Mouse (Mus musculus): ENCODE measurements around the gene Pde1a. TPM values are rescaled to one million over a fixed set of nuclear protein-coding genes. Genes with fewer than 3 reads are reported as not detected.
"Not testable (repeated sequence)": the region's sequence is repeated elsewhere in the genome, so short reads cannot be mapped to it uniquely, and the experiment has no call there.

Gene Pde1a
- polyA plus RNA-seq, 1 experiment = 2.1 TPM

DNA sequence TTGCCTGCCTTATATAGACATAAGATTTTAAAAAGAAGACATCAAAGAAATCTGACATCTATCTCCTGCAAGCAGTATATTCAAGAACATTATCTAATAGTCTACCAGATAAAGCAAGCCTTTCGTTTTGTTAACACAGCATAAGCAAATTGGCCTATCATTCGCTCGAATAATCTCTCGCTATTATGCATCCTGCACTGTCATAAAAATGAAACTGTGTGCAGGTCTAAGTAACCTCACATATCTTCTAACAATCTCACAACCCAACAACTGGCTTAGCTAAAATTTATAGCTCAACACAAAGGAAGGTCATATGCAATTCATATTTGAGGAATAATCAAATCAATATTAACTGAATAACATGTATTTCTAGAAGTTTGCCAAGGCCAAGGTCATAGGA, 246.0 kb downstream of the Pde1a start:
- Histone ChIP-seq H3K4me3 (ENCODE audit: low read depth, low read length) (no peak overlapping the region), H3K4me1 (ENCODE audit: control insufficient read depth, insufficient read depth, insufficient read length, low read length) (no peaks in the 10 kb centered on the region), H3K27ac (ENCODE audit: insufficient read depth, low read depth, low read length) (no peak overlapping the region), H3K27me3 (ENCODE audit: control insufficient read depth, insufficient read depth, low read length) (no peaks in the 10 kb centered on the region), H3K36me3 (ENCODE audit: control insufficient read depth, insufficient read depth, low read length) (no peaks in the 10 kb centered on the region)
- 54% methylated on average over 4 of the region's 4 CpGs for WGBS
- no peak for TF ChIP-seq POLR2A (IDR thresholded peaks at IDR 0.05; ENCODE audit: low read depth, low read length)
- no peak for TF ChIP-seq CTCF (IDR thresholded peaks at IDR 0.05; ENCODE audit: extremely low read depth, insufficient read length, insufficient replicate concordance, low read depth, low read length)

DNA sequence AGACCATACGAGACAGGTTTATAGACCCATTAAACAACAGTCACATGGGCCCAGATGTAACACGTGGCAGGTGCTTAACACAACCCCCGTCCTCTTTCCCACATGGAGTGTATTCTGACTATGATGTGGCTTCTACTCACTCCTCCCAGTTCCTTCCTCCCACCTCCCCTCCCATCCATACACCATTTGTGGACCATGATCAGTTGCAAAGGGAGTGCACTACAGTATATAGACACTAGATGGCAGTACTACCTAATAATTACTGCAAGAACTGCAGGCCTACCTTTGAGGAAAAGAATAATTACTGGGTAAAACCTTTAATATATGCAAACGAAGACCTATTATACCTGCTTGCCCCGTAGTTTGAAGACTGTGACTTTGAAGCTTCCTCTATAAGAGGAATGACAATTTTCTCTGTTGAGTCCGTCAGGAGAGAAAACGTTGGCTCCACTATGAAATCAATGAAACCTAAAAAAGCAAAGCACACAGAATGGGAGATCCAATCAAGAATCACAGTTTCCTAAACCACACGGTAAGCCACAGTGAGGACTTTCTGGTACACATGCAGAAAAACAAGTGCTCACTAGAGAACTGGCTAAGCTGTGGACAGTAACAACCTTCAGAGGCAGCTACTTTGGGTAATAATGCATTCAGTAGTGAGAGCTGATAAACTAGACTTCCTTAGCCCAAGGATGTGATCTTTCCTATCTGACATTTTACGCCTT, 263.8 kb downstream of the Pde1a start:
- Histone ChIP-seq H3K4me1 (ENCODE audit: control insufficient read depth, insufficient read depth, insufficient read length, low read length) (no peaks in the 10 kb centered on the region), H3K4me3 (ENCODE audit: low read depth, low read length) (no peak overlapping the region), H3K36me3 (ENCODE audit: control insufficient read depth, insufficient read depth, low read length) (no peaks in the 10 kb centered on the region), H3K27me3 (ENCODE audit: control insufficient read depth, insufficient read depth, low read length) (no peaks in the 10 kb centered on the region), H3K27ac (ENCODE audit: insufficient read depth, low read depth, low read length) (no peak overlapping the region)
- WGBS = 36% methylated on average over 9 of the region's 9 CpGs
- TF ChIP-seq POLR2A (IDR thresholded peaks at IDR 0.05; ENCODE audit: low read depth, low read length) (no peak), CTCF (IDR thresholded peaks at IDR 0.05; ENCODE audit: extremely low read depth, insufficient read length, insufficient replicate concordance, low read depth, low read length) (peak; percentile 42; the same call in 1 of the 2 replicates)

DNA sequence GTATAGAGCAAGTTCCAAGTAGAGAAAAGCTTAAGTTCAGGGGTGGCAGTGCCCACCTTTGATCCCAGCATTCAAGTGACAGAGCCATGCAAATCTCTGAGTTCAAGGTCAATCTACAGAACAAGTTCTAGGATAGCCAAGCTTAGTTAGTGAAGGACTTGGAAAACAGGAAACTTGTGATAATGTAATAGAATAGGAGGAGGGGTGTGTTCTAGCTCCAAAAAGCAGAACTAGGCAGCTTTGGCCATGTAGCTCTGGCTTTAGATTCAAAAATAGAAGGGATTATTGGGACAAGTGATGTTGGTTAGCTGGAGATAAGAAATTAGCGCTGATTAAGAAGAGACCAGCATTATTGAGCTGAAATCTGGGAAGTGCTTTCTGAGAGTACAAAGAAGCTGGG, 272.4 kb downstream of the Pde1a start:
- no peaks in the 10 kb centered on the region for H3K36me3 ChIP-seq (ENCODE audit: control insufficient read depth, insufficient read depth, low read length)
- no peaks in the 10 kb centered on the region for H3K4me1 ChIP-seq (ENCODE audit: control insufficient read depth, insufficient read depth, insufficient read length, low read length)
- no peak overlapping the region for H3K27ac ChIP-seq (ENCODE audit: insufficient read depth, low read depth, low read length)
- TF ChIP-seq POLR2A (IDR thresholded peaks at IDR 0.05; ENCODE audit: low read depth, low read length) (no peak), CTCF (IDR thresholded peaks at IDR 0.05; ENCODE audit: extremely low read depth, insufficient read length, insufficient replicate concordance, low read depth, low read length) (no peak)
- no peaks in the 10 kb centered on the region for H3K27me3 ChIP-seq (ENCODE audit: control insufficient read depth, insufficient read depth, low read length)
- no peak overlapping the region for H3K4me3 ChIP-seq (ENCODE audit: low read depth, low read length)
- WGBS = 94% methylated on average over 1 of the region's 1 CpGs

DNA sequence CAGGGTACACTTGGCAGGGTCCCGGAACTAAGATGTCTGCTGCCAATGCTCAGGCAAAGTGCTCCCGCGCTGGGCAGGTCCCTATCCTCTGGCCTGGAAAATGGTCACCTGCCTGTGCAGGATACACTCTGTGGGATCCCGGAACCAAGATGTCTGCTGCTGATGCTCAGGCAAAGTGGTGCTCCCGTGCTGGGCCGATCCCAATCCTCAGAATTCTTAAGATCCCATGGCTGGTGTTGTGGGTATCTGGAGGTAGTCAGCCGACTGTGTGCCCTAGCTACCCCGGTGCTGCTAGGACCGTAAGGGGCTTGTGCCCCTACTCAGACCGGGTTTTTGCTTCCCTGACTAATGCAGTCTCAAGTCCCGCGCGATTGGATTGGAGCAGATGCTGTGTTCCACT, 281.9 kb downstream of the Pde1a start:
- H3K4me1 ChIP-seq (ENCODE audit: control insufficient read depth, insufficient read depth, insufficient read length, low read length); H3K36me3 ChIP-seq (ENCODE audit: control insufficient read depth, insufficient read depth, low read length); H3K4me3 ChIP-seq (ENCODE audit: low read depth, low read length); H3K27ac ChIP-seq (ENCODE audit: insufficient read depth, low read depth, low read length); H3K27me3 ChIP-seq (ENCODE audit: control insufficient read depth, insufficient read depth, low read length): not testable (repeated sequence)
- WGBS = 88% methylated on average over 13 of the region's 13 CpGs

DNA sequence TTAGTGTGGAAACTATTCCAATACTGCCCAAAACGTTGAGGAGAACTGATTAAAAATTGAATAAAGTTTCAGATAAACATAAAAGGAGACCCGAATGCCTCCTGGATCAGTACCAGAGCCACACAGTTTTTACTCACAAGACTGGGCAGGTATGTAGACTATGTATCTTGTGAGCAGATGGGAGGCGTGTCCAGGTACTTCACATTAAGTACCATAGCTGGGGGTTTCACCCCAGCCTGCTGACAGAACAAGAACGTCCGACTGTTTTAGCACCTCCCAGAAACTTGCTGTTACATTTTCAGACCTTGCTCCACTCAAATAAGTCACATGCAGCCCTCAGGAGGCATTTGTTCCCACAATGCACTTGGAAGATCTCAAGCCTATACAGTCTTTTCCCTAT, 289.7 kb downstream of the Pde1a start:
- Histone ChIP-seq H3K36me3 (ENCODE audit: control insufficient read depth, insufficient read depth, low read length) (no peaks in the 10 kb centered on the region), H3K4me3 (ENCODE audit: low read depth, low read length) (no peak overlapping the region), H3K27me3 (ENCODE audit: control insufficient read depth, insufficient read depth, low read length) (no peaks in the 10 kb centered on the region), H3K27ac (ENCODE audit: insufficient read depth, low read depth, low read length) (no peak overlapping the region), H3K4me1 (ENCODE audit: control insufficient read depth, insufficient read depth, insufficient read length, low read length) (no peaks in the 10 kb centered on the region)
- 56% methylated on average over 5 of the region's 5 CpGs for WGBS
- TF ChIP-seq CTCF (IDR thresholded peaks at IDR 0.05; ENCODE audit: extremely low read depth, insufficient read length, insufficient replicate concordance, low read depth, low read length) (no peak), POLR2A (IDR thresholded peaks at IDR 0.05; ENCODE audit: low read depth, low read length) (no peak)

DNA sequence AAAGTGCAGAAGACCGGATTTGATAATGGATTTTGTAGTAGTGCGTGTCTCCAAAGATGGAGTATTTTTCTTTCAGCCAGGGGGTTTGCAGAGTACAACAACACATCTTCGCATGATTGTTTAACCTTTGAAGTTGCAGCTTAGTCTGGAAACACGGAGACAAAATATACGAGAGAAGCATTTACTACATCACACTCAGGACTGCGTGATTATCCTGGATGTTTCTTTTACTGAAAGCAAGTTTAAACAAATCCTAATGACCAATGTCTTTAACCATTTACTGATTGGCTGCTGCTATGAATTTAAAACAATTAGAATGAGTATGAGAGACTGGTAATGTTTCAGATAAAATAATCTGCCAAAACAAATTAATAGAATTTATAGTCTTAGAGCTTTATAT, 290.2 kb downstream of the Pde1a start:
- no peaks in the 10 kb centered on the region for H3K36me3 ChIP-seq (ENCODE audit: control insufficient read depth, insufficient read depth, low read length)
- no peak overlapping the region for H3K4me3 ChIP-seq (ENCODE audit: low read depth, low read length)
- H3K27ac ChIP-seq (ENCODE audit: insufficient read depth, low read depth, low read length) = no peak overlapping the region
- no peaks in the 10 kb centered on the region for H3K27me3 ChIP-seq (ENCODE audit: control insufficient read depth, insufficient read depth, low read length)
- WGBS = 73% methylated on average over 6 of the region's 6 CpGs
- no peaks in the 10 kb centered on the region for H3K4me1 ChIP-seq (ENCODE audit: control insufficient read depth, insufficient read depth, insufficient read length, low read length)
- no peak for TF ChIP-seq POLR2A (IDR thresholded peaks at IDR 0.05; ENCODE audit: low read depth, low read length)
- TF ChIP-seq CTCF (IDR thresholded peaks at IDR 0.05; ENCODE audit: extremely low read depth, insufficient read length, insufficient replicate concordance, low read depth, low read length) = no peak

DNA sequence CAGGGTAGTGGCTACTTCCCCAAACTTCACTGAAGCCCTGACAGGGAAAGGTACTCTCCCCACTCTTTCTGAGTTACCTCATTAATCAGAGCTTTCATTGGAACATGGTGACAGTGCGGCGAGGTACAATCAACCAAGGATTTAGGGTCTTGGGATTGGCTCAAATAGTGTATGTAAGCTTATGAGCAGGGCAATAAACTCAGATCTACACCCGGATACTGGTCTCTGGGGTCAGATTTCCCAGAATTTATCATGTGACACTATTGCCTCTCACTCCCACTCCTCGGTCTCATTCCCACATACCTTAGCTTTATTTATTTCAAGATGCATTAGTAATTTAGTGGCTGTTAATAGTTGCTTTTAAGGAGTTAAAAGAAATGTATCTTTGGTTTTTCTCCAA, 303.4 kb downstream of the Pde1a start:
- H3K27me3 ChIP-seq (ENCODE audit: control insufficient read depth, insufficient read depth, low read length) = no peaks in the 10 kb centered on the region
- no peaks in the 10 kb centered on the region for H3K36me3 ChIP-seq (ENCODE audit: control insufficient read depth, insufficient read depth, low read length)
- 66% methylated on average over 4 of the region's 4 CpGs for WGBS
- TF ChIP-seq POLR2A (IDR thresholded peaks at IDR 0.05; ENCODE audit: low read depth, low read length) (no peak), CTCF (IDR thresholded peaks at IDR 0.05; ENCODE audit: extremely low read depth, insufficient read length, insufficient replicate concordance, low read depth, low read length) (no peak)
- H3K27ac ChIP-seq (ENCODE audit: insufficient read depth, low read depth, low read length) = no peak overlapping the region
- no peak overlapping the region for H3K4me3 ChIP-seq (ENCODE audit: low read depth, low read length)
- H3K4me1 ChIP-seq (ENCODE audit: control insufficient read depth, insufficient read depth, insufficient read length, low read length) = no peaks in the 10 kb centered on the region
